21 mouse cellular contexts compared by ENCODE assay signal in the genomic region with DNA sequence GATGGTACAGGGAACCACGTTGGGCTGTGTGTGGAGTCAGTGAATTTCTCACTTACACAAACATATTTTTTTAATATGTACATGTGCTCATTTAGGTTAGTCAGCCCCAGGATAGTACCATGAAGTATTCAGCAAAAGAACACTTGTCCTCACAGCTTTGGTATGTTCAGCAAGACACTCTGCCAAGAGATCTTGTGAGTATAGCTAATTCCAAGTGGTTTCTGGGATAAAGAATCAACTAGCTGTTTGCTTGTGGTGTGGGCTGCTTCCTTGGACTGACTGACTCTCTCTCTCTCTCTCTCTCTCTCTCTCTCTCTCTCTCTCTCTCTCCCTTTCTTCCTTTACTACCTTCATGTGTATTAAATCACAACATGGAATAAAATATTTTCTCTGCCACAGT.
DNase-seq lines count a peak whose midpoint lies in the region; ATAC-seq and TF ChIP-seq lines count a peak whose summit lies in the region.
"Had no signal": no experiment of that assay in that cellular context is flagged by ENCODE, and none has a peak within 500 bp of the region (broad histone marks: within the 10 kb centered on the region; RNA-seq: fewer than 3 reads in every experiment).

No protein-coding gene starts in this region.

- TF ChIP-seq POLR2A in heart, adult 2 months (IDR thresholded peaks at IDR 0.05; ENCODE audit: insufficient read depth, low read depth, low read length) = no peak
- no peak for TF ChIP-seq POLR2A in myocyte (IDR thresholded peaks at IDR 0.05; ENCODE audit: insufficient read length, low read depth)

- no peak for ATAC-seq in embryonic facial prominence, embryonic 14.5 days (ENCODE audit: low read depth)
- ATAC-seq: hindbrain, embryonic 16.5 days; intestine, postnatal 0 days had no signal

- H3K9ac ChIP-seq in embryonic facial prominence, embryonic 14.5 days (ENCODE audit: low read depth, low read length) = no peak overlapping the region
- H3K9ac ChIP-seq in heart, adult 2 months (ENCODE audit: low read depth, low read length) = no peak overlapping the region
- H3K9ac ChIP-seq: liver, embryonic 13.5 days had no signal

- no peaks in the 10 kb centered on the region for H3K79me2 ChIP-seq in heart, adult 2 months (replicated peaks; ENCODE audit: control insufficient read depth, insufficient read depth, low read length)
- no peaks in the 10 kb centered on the region for H3K79me2 ChIP-seq in myocyte (ENCODE audit: control insufficient read depth, insufficient read depth)

- no peak for TF ChIP-seq CTCF in heart, adult 2 months (IDR thresholded peaks at IDR 0.05)

- H3K27ac ChIP-seq in embryonic facial prominence, embryonic 14.5 days (replicated peaks; ENCODE audit: low read depth, low read length) = no peak overlapping the region
- H3K27ac ChIP-seq in embryonic facial prominence, embryonic 10.5 days (replicated peaks) = no peak overlapping the region
- H3K27ac ChIP-seq in heart, adult 2 months = peak overlapping the region; percentile 54
- H3K27ac ChIP-seq: kidney, postnatal 0 days; liver, embryonic 13.5 days; macrophage had no signal

- intact Hi-C loops in heart, adult 2 months (cut with DNase I) = no loop called here
- intact Hi-C loops in heart, postnatal 14 days (cut with DNase I) = no loop called here

- H3K9me3 ChIP-seq in embryonic facial prominence, embryonic 14.5 days (ENCODE audit: control insufficient read depth, low read length) = no peaks in the 10 kb centered on the region
- no peaks in the 10 kb centered on the region for H3K9me3 ChIP-seq in embryonic facial prominence, embryonic 10.5 days
- H3K9me3 ChIP-seq: liver, embryonic 13.5 days had no signal

- no peak overlapping the region for H3K4me3 ChIP-seq in embryonic facial prominence, embryonic 14.5 days (ENCODE audit: low read depth, low read length)
- no peak overlapping the region for H3K4me3 ChIP-seq in embryonic facial prominence, embryonic 10.5 days
- no peak overlapping the region for H3K4me3 ChIP-seq in heart, adult 2 months
- no peak overlapping the region for H3K4me3 ChIP-seq in myocyte
- H3K4me3 ChIP-seq: liver, embryonic 13.5 days had no signal

- no peaks in the 10 kb centered on the region for H3K27me3 ChIP-seq in embryonic facial prominence, embryonic 14.5 days (replicated peaks; ENCODE audit: control insufficient read depth, insufficient read depth, low read length)
- no peaks in the 10 kb centered on the region for H3K27me3 ChIP-seq in embryonic facial prominence, embryonic 10.5 days (replicated peaks; ENCODE audit: low read depth, poor library complexity, severe bottlenecking)
- H3K27me3 ChIP-seq in heart, adult 2 months (ENCODE audit: control insufficient read depth, insufficient read depth, low read length) = no peaks in the 10 kb centered on the region
- H3K27me3 ChIP-seq in myocyte (ENCODE audit: control insufficient read depth, insufficient read depth, insufficient read length) = no peaks in the 10 kb centered on the region
- H3K27me3 ChIP-seq: CH12.LX; liver, embryonic 13.5 days had no signal

- WGBS in embryonic facial prominence, embryonic 14.5 days = 46% methylated on average over 1 of the region's 1 CpGs
- WGBS in embryonic facial prominence, embryonic 10.5 days = 47% methylated on average over 1 of the region's 1 CpGs
- 33% methylated on average over 1 of the region's 1 CpGs for WGBS in heart, adult 2 months

- no peak for TF ChIP-seq EP300 in heart, adult 2 months (IDR thresholded peaks at IDR 0.05; ENCODE audit: insufficient read depth, low read depth, low read length)

- DNase-seq in embryonic facial prominence, embryonic 14.5 days (ENCODE audit: low spot score) = peak; percentile 57
- DNase-seq in embryonic facial prominence, embryonic 10.5 days (ENCODE audit: low spot score) = no peak
- DNase-seq in heart, adult 2 months = peak in 1 of 2 experiments; percentile 14
- DNase-seq in heart, postnatal 14 days = no peak
- peak; percentile 20 for DNase-seq in lung, postnatal 25 days (ENCODE audit: low spot score)
- DNase-seq in lung, postnatal 14 days = no peak
- no peak for DNase-seq in ovary, adult 18-20 months (ENCODE audit: low spot score)
- DNase-seq: adrenal gland, postnatal 14 days; cerebellum, adult 11-12 months; cerebellum, postnatal 36 days; layer of hippocampus, postnatal 36 days; left cerebral cortex, postnatal 4 days; liver, embryonic 13.5 days; thymus, adult 18-20 months had no signal

- H3ac ChIP-seq in myocyte (ENCODE audit: control insufficient read depth, insufficient read length) = no peak overlapping the region

- no peaks in the 10 kb centered on the region for H3K4me1 ChIP-seq in embryonic facial prominence, embryonic 14.5 days (ENCODE audit: control insufficient read depth, insufficient read depth, low read length)
- H3K4me1 ChIP-seq in embryonic facial prominence, embryonic 10.5 days = no peaks in the 10 kb centered on the region
- H3K4me1 ChIP-seq in heart, adult 2 months (ENCODE audit: control insufficient read depth, insufficient read depth, low read length) = no peaks in the 10 kb centered on the region
- H3K4me1 ChIP-seq: liver, embryonic 13.5 days had no signal

- no peak overlapping the region for H3K4me2 ChIP-seq in embryonic facial prominence, embryonic 14.5 days (ENCODE audit: low read depth, low read length)
- peak overlapping the region; percentile 26 for H3K4me2 ChIP-seq in myocyte (ENCODE audit: low read depth)
- H3K4me2 ChIP-seq: liver, embryonic 13.5 days; midbrain, embryonic 11.5 days had no signal

- H3K36me3 ChIP-seq in embryonic facial prominence, embryonic 14.5 days (ENCODE audit: control insufficient read depth, insufficient read depth, low read length) = no peaks in the 10 kb centered on the region
- no peaks in the 10 kb centered on the region for H3K36me3 ChIP-seq in embryonic facial prominence, embryonic 10.5 days (replicated peaks)
- H3K36me3 ChIP-seq in heart, adult 2 months (ENCODE audit: control insufficient read depth, insufficient read depth, low read length) = peaks cover 2% of the 10 kb centered on the region
- H3K36me3 ChIP-seq in myocyte (ENCODE audit: control insufficient read depth, insufficient read depth) = no peaks in the 10 kb centered on the region
- H3K36me3 ChIP-seq: liver, embryonic 13.5 days had no signal

TF ChIP-seq in myocyte, 11 proteins besides CTCF, POLR2A, EP300 and RAD21:
- peak; percentile 27 for TF ChIP-seq TCF12 (IDR thresholded peaks at IDR 0.05; ENCODE audit: insufficient read depth, poor library complexity, severe bottlenecking)
- TF ChIP-seq MYOD1 (IDR thresholded peaks at IDR 0.05; ENCODE audit: control insufficient read depth in 1 of 3, insufficient read length in 2 of 3, low read depth in 2 of 3) = peak in 2 of 3 experiments; percentile 52 to 58
- TF ChIP-seq MYOG (IDR thresholded peaks at IDR 0.05; ENCODE audit: control insufficient read depth in 1 of 3, insufficient read depth in 1 of 3, insufficient read length in 2 of 3, low read depth in 2 of 3) = peak in 1 of 3 experiments; percentile 88
- no peak for TF ChIP-seq REST (IDR thresholded peaks at IDR 0.05; ENCODE audit: insufficient read depth, insufficient read length)
- no peak for TF ChIP-seq USF1 (IDR thresholded peaks at IDR 0.05; ENCODE audit: low read depth)

Comparison
In these comparisons a context has a peak if more than half of its experiments do, and no peak if none do; other contexts are left out.
1. DNase-seq: peak in embryonic facial prominence, embryonic 14.5 days (single experiment) and lung, postnatal 25 days (single experiment); none in embryonic facial prominence, embryonic 10.5 days (single experiment), heart, postnatal 14 days (0 of 2), lung, postnatal 14 days (single experiment) and ovary, adult 18-20 months (single experiment).